34 mouse cellular contexts compared by ENCODE assay signal in the genomic region with DNA sequence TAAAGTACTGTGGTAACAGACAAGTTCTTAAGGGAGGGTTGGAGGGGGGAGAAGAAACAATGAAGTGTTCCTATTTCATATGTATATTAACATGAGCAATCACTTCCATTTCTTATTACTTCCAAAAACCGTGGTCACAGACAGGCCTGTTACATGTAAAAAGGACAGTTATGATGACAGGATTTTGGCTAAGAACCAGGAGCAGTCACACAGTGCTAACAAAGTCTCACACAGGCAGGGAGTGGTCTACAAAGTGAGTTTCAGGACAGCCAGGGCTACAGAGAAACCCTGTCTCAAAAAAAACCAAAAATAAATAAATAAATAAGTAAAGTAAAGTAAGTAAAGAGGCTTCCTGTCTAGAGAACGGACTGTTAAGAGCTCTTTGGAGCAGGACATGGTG. TPM values are rescaled to one million over a fixed set of nuclear protein-coding genes. Genes with fewer than 3 reads are reported as not detected.
DNase-seq lines count a peak whose midpoint lies in the region; ATAC-seq lines count a peak whose summit lies in the region.
"Had no signal": no experiment of that assay in that cellular context is flagged by ENCODE, and none has a peak within 500 bp of the region (broad histone marks: within the 10 kb centered on the region; RNA-seq: fewer than 3 reads in every experiment).

No protein-coding gene starts in this region.

- H3K9me3 ChIP-seq in heart, embryonic 12.5 days (replicated peaks) = no peaks in the 10 kb centered on the region
- H3K9me3 ChIP-seq in liver, embryonic 12.5 days (replicated peaks) = no peaks in the 10 kb centered on the region
- H3K9me3 ChIP-seq: embryonic facial prominence, embryonic 15.5 days; hindbrain, embryonic 10.5 days; intestine, embryonic 15.5 days; limb, embryonic 15.5 days; liver, embryonic 15.5 days; midbrain, embryonic 13.5 days had no signal

- intact Hi-C loops in heart, postnatal 36 days (cut with DNase I) = no loop called here
- intact Hi-C loops in heart, postnatal 10 days (cut with DNase I) = no loop called here

- no peaks in the 10 kb centered on the region for H3K27me3 ChIP-seq in heart, embryonic 12.5 days (replicated peaks)
- H3K27me3 ChIP-seq in liver, embryonic 12.5 days (replicated peaks) = no peaks in the 10 kb centered on the region
- H3K27me3 ChIP-seq: embryonic facial prominence, embryonic 15.5 days; intestine, embryonic 15.5 days; limb, embryonic 15.5 days; liver, embryonic 15.5 days; midbrain, embryonic 13.5 days had no signal

- no peak overlapping the region for H3K4me3 ChIP-seq in heart, embryonic 12.5 days
- no peak overlapping the region for H3K4me3 ChIP-seq in liver, embryonic 12.5 days
- H3K4me3 ChIP-seq: embryonic facial prominence, embryonic 15.5 days; hindbrain, embryonic 10.5 days; intestine, embryonic 15.5 days; limb, embryonic 15.5 days; liver, embryonic 15.5 days; midbrain, embryonic 13.5 days had no signal

- peak overlapping the region; percentile 76 for H3K27ac ChIP-seq in heart, embryonic 12.5 days (ENCODE audit: poor library complexity, severe bottlenecking)
- no peak overlapping the region for H3K27ac ChIP-seq in liver, embryonic 12.5 days
- H3K27ac ChIP-seq: embryonic facial prominence, embryonic 15.5 days; hindbrain, embryonic 10.5 days; intestine, embryonic 15.5 days; limb, embryonic 15.5 days; liver, embryonic 15.5 days; midbrain, embryonic 13.5 days had no signal

- WGBS in heart, embryonic 12.5 days = 32% methylated on average over 2 of the region's 2 CpGs
- WGBS in liver, embryonic 12.5 days (ENCODE audit: insufficient replicate concordance) = 76% methylated on average over 2 of the region's 2 CpGs

- peak; percentile 13 for DNase-seq in heart, adult 8-10 months (ENCODE audit: low spot score)
- DNase-seq in heart, postnatal 36 days = no peak
- peak; percentile 17 for DNase-seq in NIH3T3 (ENCODE audit: low read depth)
- peak; percentile 52 to 61 for DNase-seq in heart, postnatal 10 days
- DNase-seq in gastrocnemius, adult 8-10 months (ENCODE audit: low spot score in 2 of 2) = no peak
- DNase-seq in Muller cell, postnatal 12 days (ENCODE audit: inconsistent ontology term) = no peak
- DNase-seq: adrenal gland, postnatal 25 days; B cell, adult 2 months; cerebellum, adult 8-10 months; cerebellum, postnatal 36 days; embryo, embryonic 11 days; forebrain, postnatal 0 days; kidney, adult 8-10 months; kidney, postnatal 14 days; left cerebral cortex, postnatal 4 days had no signal

- H3K36me3 ChIP-seq in heart, embryonic 12.5 days = peaks cover 31% of the 10 kb centered on the region
- H3K36me3 ChIP-seq in liver, embryonic 12.5 days = peaks cover 84% of the 10 kb centered on the region

- H3K4me2 ChIP-seq in heart, embryonic 12.5 days = peak overlapping the region; percentile 7; the same call in 1 of the 2 replicates
- H3K4me2 ChIP-seq in liver, embryonic 12.5 days = no peak overlapping the region
- H3K4me2 ChIP-seq: embryonic facial prominence, embryonic 15.5 days; intestine, embryonic 15.5 days; limb, embryonic 15.5 days; liver, embryonic 15.5 days; midbrain, embryonic 13.5 days had no signal

- H3K9ac ChIP-seq in heart, embryonic 12.5 days = no peak overlapping the region
- H3K9ac ChIP-seq in liver, embryonic 12.5 days = no peak overlapping the region
- H3K9ac ChIP-seq: embryonic facial prominence, embryonic 15.5 days; forebrain, postnatal 0 days; intestine, embryonic 15.5 days; limb, embryonic 15.5 days; liver, embryonic 15.5 days; midbrain, embryonic 13.5 days had no signal

- peaks cover 15% of the 10 kb centered on the region for H3K4me1 ChIP-seq in heart, embryonic 12.5 days (replicated peaks)
- no peaks in the 10 kb centered on the region for H3K4me1 ChIP-seq in liver, embryonic 12.5 days
- H3K4me1 ChIP-seq: embryonic facial prominence, embryonic 15.5 days; hindbrain, embryonic 10.5 days; intestine, embryonic 15.5 days; limb, embryonic 15.5 days; liver, embryonic 15.5 days; midbrain, embryonic 13.5 days had no signal

- ATAC-seq in heart, embryonic 12.5 days (ENCODE audit: insufficient number of reproducible peaks, low FRiP score) = no peak
- ATAC-seq in liver, embryonic 12.5 days = no peak
- ATAC-seq: forebrain, postnatal 0 days; hindbrain, embryonic 16.5 days; intestine, embryonic 15.5 days; midbrain, embryonic 13.5 days had no signal

RNA-seq across cellular contexts. Expression of gene Rad50, which starts 24.9 kb away (rescaled TPM):
- total RNA-seq in heart, adult 8-10 months (2022) = 1 to 10 TPM; 6.4 to 9.5 (median 7.3) TPM
- 1 to 10 TPM; 6.9 to 8.1 TPM for total RNA-seq in heart, postnatal 36 days (2021)
- polyA plus RNA-seq in heart, embryonic 12.5 days (2016; fragmentation: Nextera tagmentation; extraction: Ambion mirVana) = 24.0 and 25.6 TPM in 2 replicates
- 10 to 100 TPM in 1 of 2 experiments, 1 to 10 TPM in 1; 10.0 to 11.2 TPM for total RNA-seq in heart, postnatal 10 days (2021)
- polyA plus RNA-seq in liver, embryonic 12.5 days (2016; fragmentation: Nextera tagmentation; extraction: Ambion mirVana) = 25.6 TPM in 2 replicates
- 1 to 10 TPM; 3.8 to 4.7 (median 4.5) TPM for total RNA-seq in gastrocnemius, adult 8-10 months (2022)

RNA-seq across cellular contexts. Expression of gene Il5, which starts 38.4 kb away (rescaled TPM):
- under 1 TPM in 1 of 4 experiments, not detected in 3; 0.16 TPM for total RNA-seq in heart, adult 8-10 months (2022)
- not detected for total RNA-seq in heart, postnatal 36 days (2021)
- not detected in 2 replicates for polyA plus RNA-seq in heart, embryonic 12.5 days (2016; fragmentation: Nextera tagmentation; extraction: Ambion mirVana)
- not detected for total RNA-seq in heart, postnatal 10 days (2021)
- not detected in 2 replicates for polyA plus RNA-seq in liver, embryonic 12.5 days (2016; fragmentation: Nextera tagmentation; extraction: Ambion mirVana)
- not detected for total RNA-seq in gastrocnemius, adult 8-10 months (2022)
- total RNA-seq: adrenal gland, postnatal 25 days; gastrocnemius, postnatal 4 days; layer of hippocampus, adult 18-20 months; layer of hippocampus, postnatal 14 days; left cerebral cortex, adult 8-10 months; left cerebral cortex, postnatal 4 days; megakaryocyte, adult 5-6 weeks; MEL; monocyte, adult 5-6 weeks; neutrophil, adult 5-6 weeks had no signal
- polyA plus RNA-seq: brain, embryonic 14.5 days; embryonic facial prominence, embryonic 15.5 days; hindbrain, embryonic 10.5 days; hindbrain, embryonic 16.5 days; intestine, embryonic 15.5 days; limb, embryonic 15.5 days; liver, embryonic 15.5 days; midbrain, embryonic 13.5 days had no signal

RNA-seq across cellular contexts. Expression of gene Il13, which starts 47.7 kb away (rescaled TPM):
- total RNA-seq in heart, adult 8-10 months (2022) = not detected
- total RNA-seq in heart, postnatal 36 days (2021) = not detected
- not detected in 2 replicates for polyA plus RNA-seq in heart, embryonic 12.5 days (2016; fragmentation: Nextera tagmentation; extraction: Ambion mirVana)
- total RNA-seq in heart, postnatal 10 days (2021) = not detected
- polyA plus RNA-seq in liver, embryonic 12.5 days (2016; fragmentation: Nextera tagmentation; extraction: Ambion mirVana) = not detected in 2 replicates
- not detected for total RNA-seq in gastrocnemius, adult 8-10 months (2022)
- total RNA-seq: adrenal gland, postnatal 25 days; forebrain, postnatal 0 days; gastrocnemius, postnatal 4 days; layer of hippocampus, adult 18-20 months; layer of hippocampus, postnatal 14 days; left cerebral cortex, adult 8-10 months; left cerebral cortex, postnatal 4 days; MEL; neutrophil, adult 5-6 weeks had no signal
- polyA plus RNA-seq: brain, embryonic 14.5 days; embryonic facial prominence, embryonic 15.5 days; forebrain, postnatal 0 days; hindbrain, embryonic 10.5 days; hindbrain, embryonic 16.5 days; intestine, embryonic 15.5 days; limb, embryonic 15.5 days; liver, embryonic 15.5 days; midbrain, embryonic 13.5 days; urinary bladder, adult 2 months had no signal

Comparison
In these comparisons a context has a peak if more than half of its experiments do, and no peak if none do; other contexts are left out.
1. DNase-seq: peak in heart, adult 8-10 months (single experiment), NIH3T3 (single experiment) and heart, postnatal 10 days (2 of 2); none in heart, postnatal 36 days (0 of 2), gastrocnemius, adult 8-10 months (0 of 2) and Muller cell, postnatal 12 days (single experiment).